Mouse (Mus musculus): ENCODE measurements around the gene Psmd12. TPM values are rescaled to one million over a fixed set of nuclear protein-coding genes. Genes with fewer than 3 reads are reported as not detected.

Gene Psmd12
- 10 to 100 TPM; 83.0 to 83.3 TPM for total RNA-seq (2021)

GRCm38 (mm10) chr11:107479053-107479861 is at the start of gene Psmd12:
Psmd12 (plus strand) TSS chr11:107479484.
- peak; percentile 99 for DNase-seq

- DNase-seq, result no peak
These were observed 47.9 kb upstream of the Psmd12 start for GRCm38 (mm10) chr11:107431197-107431965.

- DNase-seq, result no peak
These were observed 43.4 kb upstream of the Psmd12 start for GRCm38 (mm10) chr11:107435776-107436449.

- peak; percentile 55 for DNase-seq
These were observed 41.6 kb upstream of the Psmd12 start for GRCm38 (mm10) chr11:107437723-107438122.

GRCm38 (mm10) chr11:107438140-107438539 is 41.1 kb upstream of the Psmd12 start:
- DNase-seq, result no peak

GRCm38 (mm10) chr11:107441050-107441449 is 38.2 kb upstream of the Psmd12 start:
- DNase-seq, result no peak

- no peak for DNase-seq
These were observed 35.9 kb upstream of the Psmd12 start for GRCm38 (mm10) chr11:107443121-107444095.

- peak; percentile 45 for DNase-seq
These were observed 33.6 kb upstream of the Psmd12 start for GRCm38 (mm10) chr11:107445683-107446082.

- no peak for DNase-seq
These were observed 32.6 kb upstream of the Psmd12 start for GRCm38 (mm10) chr11:107446650-107447049.

GRCm38 (mm10) chr11:107447349-107447748 is 31.9 kb upstream of the Psmd12 start:
- peak; percentile 16 for DNase-seq

- no peak for DNase-seq
These were observed 31.4 kb upstream of the Psmd12 start for GRCm38 (mm10) chr11:107447915-107448314.

- peak; percentile 24 for DNase-seq
These were observed 29.9 kb upstream of the Psmd12 start for GRCm38 (mm10) chr11:107449169-107449910.

GRCm38 (mm10) chr11:107450097-107450496 is 29.2 kb upstream of the Psmd12 start:
- no peak for DNase-seq

GRCm38 (mm10) chr11:107451106-107451505 is 28.2 kb upstream of the Psmd12 start:
- peak; percentile 24 for DNase-seq

GRCm38 (mm10) chr11:107452053-107452452 is 27.2 kb upstream of the Psmd12 start:
- no peak for DNase-seq

- DNase-seq, result no peak
These were observed 24.5 kb upstream of the Psmd12 start for GRCm38 (mm10) chr11:107454546-107455462.

- DNase-seq, result no peak
These were observed 22.0 kb upstream of the Psmd12 start for GRCm38 (mm10) chr11:107457282-107457681.

GRCm38 (mm10) chr11:107458286-107458685 is 21.0 kb upstream of the Psmd12 start:
- DNase-seq, result no peak

- no peak for DNase-seq
These were observed 20.3 kb upstream of the Psmd12 start for GRCm38 (mm10) chr11:107458986-107459385.

GRCm38 (mm10) chr11:107459828-107460227 is 19.5 kb upstream of the Psmd12 start:
- no peak for DNase-seq
